Mouse (Mus musculus) testis, adult 2 months (tissue): ENCODE measurements at regions not wholly inside any gene's neighbourhood (a gene's known extent, or its start where the extent isn't known, plus 50 kb on each side); places are given as distances from the start of the nearest gene placed in this dataset.

ENCODE experiments used
- H3K27ac ChIP-seq: fragments of 200-500 bp; 2 replicates; pipeline ENCODE4 v1.5.1; 2012; ENCODE audit warnings: low read depth, low read length; ENCODE audit not compliant: control insufficient read depth, insufficient read depth
- H3K27me3 ChIP-seq: fragments of 200-500 bp; 2 replicates; pipeline ENCODE4 v1.6.1; 2012; ENCODE audit warnings: mild to moderate bottlenecking, low read length, moderate library complexity; ENCODE audit not compliant: control insufficient read depth, insufficient read depth
- H3K36me3 ChIP-seq: fragments of 200-500 bp; 2 replicates; pipeline ENCODE4 v1.6.1; 2012; ENCODE audit warnings: mild to moderate bottlenecking, low read length; ENCODE audit not compliant: control insufficient read depth, insufficient read depth
- H3K4me1 ChIP-seq: fragments of 200-500 bp; 2 replicates; pipeline ENCODE4 v1.6.1; 2012; ENCODE audit warnings: low read length; ENCODE audit not compliant: control insufficient read depth, insufficient read depth
- H3K4me3 ChIP-seq: fragments of 200-500 bp; 2 replicates; pipeline ENCODE4 v1.5.1; 2012; ENCODE audit warnings: low read depth, mild to moderate bottlenecking, low read length, moderate library complexity, mixed read lengths; ENCODE audit not compliant: control insufficient read depth
- CTCF ChIP-seq: fragments of 200-500 bp; IDR thresholded peaks from 2 replicates; pipeline ENCODE4 v1.5.1; 2012; ENCODE audit warnings: low read depth, mild to moderate bottlenecking, inconsistent platforms, low read length, moderate library complexity; ENCODE audit not compliant: control insufficient read depth, insufficient read depth, insufficient replicate concordance
- POLR2A ChIP-seq: fragments of 200-500 bp; IDR thresholded peaks from 2 replicates; pipeline ENCODE4 v1.6.1; 2012; ENCODE audit warnings: low read depth, mild to moderate bottlenecking, inconsistent platforms, low read length, moderate library complexity; ENCODE audit not compliant: control insufficient read depth

- no peak for TF ChIP-seq POLR2A
- TF ChIP-seq CTCF = no peak
- no peak overlapping the region for H3K27ac ChIP-seq
- no peaks in the 10 kb centered on the region for H3K4me1 ChIP-seq
- H3K36me3 ChIP-seq = no peaks in the 10 kb centered on the region
- H3K4me3 ChIP-seq = no peak overlapping the region
- no peaks in the 10 kb centered on the region for H3K27me3 ChIP-seq
Measured at GRCm38 (mm10) chr10:8986339-8986738, 100.5 kb upstream of the Sash1 start.

DNA sequence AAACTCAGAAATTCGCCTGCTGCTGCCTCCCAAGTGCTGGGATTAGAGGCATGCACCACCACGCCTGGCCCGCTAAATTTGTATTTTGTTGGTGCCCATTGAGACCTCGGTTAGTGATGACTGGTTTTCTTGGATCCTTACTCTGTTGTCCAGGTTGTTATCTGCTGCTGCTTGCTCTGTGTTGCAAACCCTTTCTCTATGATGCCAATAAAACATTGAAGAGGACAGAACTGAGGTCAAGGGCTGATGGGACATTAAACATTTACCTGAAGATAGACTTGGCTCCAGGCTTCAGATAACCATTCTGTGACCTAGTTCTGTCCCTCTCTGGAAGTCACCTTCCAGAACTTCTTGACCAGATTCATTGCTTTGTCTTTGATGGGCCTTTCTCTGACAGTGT is 97.5 kb upstream of the Sash1 start:
- no peak overlapping the region for H3K27ac ChIP-seq
- H3K27me3 ChIP-seq = no peaks in the 10 kb centered on the region
- no peaks in the 10 kb centered on the region for H3K36me3 ChIP-seq
- no peak for TF ChIP-seq CTCF
- TF ChIP-seq POLR2A = no peak
- no peaks in the 10 kb centered on the region for H3K4me1 ChIP-seq
- H3K4me3 ChIP-seq = no peak overlapping the region

GRCm38 (mm10) chr10:8980568-8980967 is 94.7 kb upstream of the Sash1 start:
- no peak overlapping the region for H3K4me3 ChIP-seq
- no peaks in the 10 kb centered on the region for H3K4me1 ChIP-seq
- no peaks in the 10 kb centered on the region for H3K27me3 ChIP-seq
- H3K36me3 ChIP-seq = no peaks in the 10 kb centered on the region
- TF ChIP-seq CTCF (no peak), POLR2A (no peak)
- H3K27ac ChIP-seq = no peak overlapping the region

DNA sequence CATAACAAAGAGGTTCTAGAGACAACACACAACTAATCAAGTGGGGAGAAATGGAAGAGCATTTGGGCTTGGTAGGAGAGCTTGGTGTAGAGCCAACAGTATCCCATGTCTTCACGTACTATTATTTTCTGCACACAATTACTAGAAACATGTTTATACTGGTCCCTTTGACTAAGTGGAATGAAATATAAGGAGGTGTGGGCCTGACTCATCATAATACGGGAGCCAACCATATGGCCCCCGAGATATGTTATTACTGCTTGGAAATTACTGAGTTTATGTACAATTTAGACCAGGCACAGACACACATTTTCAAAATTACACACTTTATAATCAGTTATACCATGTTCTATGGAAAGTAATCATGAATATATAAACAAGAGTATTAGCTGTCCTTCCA is 92.7 kb upstream of the Sash1 start:
- Histone ChIP-seq H3K4me1 (no peaks in the 10 kb centered on the region), H3K4me3 (no peak overlapping the region), H3K27me3 (no peaks in the 10 kb centered on the region), H3K36me3 (no peaks in the 10 kb centered on the region), H3K27ac (no peak overlapping the region)
- TF ChIP-seq POLR2A (no peak), CTCF (no peak)

- H3K27me3 ChIP-seq = no peaks in the 10 kb centered on the region
- H3K4me3 ChIP-seq = no peak overlapping the region
- no peaks in the 10 kb centered on the region for H3K4me1 ChIP-seq
- no peaks in the 10 kb centered on the region for H3K36me3 ChIP-seq
- no peak overlapping the region for H3K27ac ChIP-seq
- TF ChIP-seq CTCF = no peak
- no peak for TF ChIP-seq POLR2A
Measured at GRCm38 (mm10) chr10:8973934-8974333, 88.1 kb upstream of the Sash1 start.

DNA sequence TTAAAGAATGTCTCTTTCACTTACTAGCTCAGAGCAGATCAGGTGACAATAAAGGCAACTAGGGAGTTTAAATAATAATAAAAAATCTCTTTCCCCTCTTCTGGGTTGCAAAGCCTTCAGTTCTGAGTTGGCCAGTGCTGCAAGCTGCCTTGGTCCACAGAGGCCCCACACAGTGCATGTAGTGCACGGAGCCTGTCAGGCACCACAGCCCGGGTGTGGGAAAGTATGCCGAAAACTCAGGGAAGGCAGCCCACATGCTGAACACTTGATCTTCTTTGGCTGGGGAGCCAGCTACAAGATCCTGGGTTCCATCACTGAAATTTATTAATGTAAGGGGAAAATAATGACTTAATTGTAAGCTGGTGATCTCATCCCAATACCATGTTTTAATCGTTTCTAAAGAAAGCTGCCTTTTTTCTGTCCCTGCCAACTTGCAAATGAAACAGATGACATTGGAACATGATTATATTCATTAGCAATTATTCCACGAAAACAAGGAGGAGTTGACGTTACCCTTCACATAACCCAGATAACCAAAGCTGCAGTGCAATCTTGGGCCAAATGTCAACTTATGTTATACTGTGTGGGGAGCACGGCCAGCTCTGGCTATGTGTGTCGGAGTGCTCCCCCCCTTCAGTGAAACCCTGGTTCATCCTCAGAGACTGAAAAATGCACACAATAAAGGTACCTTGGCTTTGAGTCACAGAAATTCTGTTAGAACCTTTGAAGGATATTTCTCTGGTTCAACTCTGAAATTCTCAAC is 87.1 kb upstream of the Sash1 start:
- no peaks in the 10 kb centered on the region for H3K4me1 ChIP-seq
- no peaks in the 10 kb centered on the region for H3K27me3 ChIP-seq
- TF ChIP-seq CTCF (no peak), POLR2A (no peak)
- H3K27ac ChIP-seq = no peak overlapping the region
- H3K4me3 ChIP-seq = no peak overlapping the region
- no peaks in the 10 kb centered on the region for H3K36me3 ChIP-seq

DNA sequence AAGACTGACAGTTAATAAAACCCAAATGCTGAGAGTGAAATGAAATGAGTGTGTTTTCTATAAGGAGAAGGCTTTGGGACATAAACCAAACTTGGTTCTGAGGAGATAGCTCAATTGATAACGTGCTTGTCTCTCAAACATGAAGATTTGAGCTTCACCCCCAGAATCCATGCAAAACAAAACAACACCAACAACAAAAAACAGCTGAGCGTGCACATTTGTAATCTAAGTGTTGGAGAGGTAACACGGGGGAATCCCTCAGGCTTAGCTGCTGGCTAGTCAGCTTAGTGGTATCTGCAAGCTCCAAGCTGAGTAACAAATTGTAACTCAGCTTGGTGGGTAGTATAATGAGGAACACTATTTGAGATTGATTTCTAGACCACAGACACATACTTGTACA is 84.9 kb upstream of the Sash1 start:
- no peak overlapping the region for H3K4me3 ChIP-seq
- no peaks in the 10 kb centered on the region for H3K36me3 ChIP-seq
- H3K27ac ChIP-seq = no peak overlapping the region
- TF ChIP-seq POLR2A (no peak), CTCF (no peak)
- H3K4me1 ChIP-seq = no peaks in the 10 kb centered on the region
- H3K27me3 ChIP-seq = no peaks in the 10 kb centered on the region
